Mouse (Mus musculus): Measurements from ENCODE around the gene Ccm2l. TPM values are rescaled to one million over a fixed set of nuclear protein-coding genes. Genes with fewer than 3 reads are reported as not detected.

Gene Ccm2l
- total RNA-seq, 2 experiments from 2014 or later, result 10.2 to 10.7 TPM

- no peak for DNase-seq (ENCODE audit: low spot score in 2 of 2)
Measured at GRCm38 (mm10) chr2:153087091-153087490, 21.3 kb downstream of the Ccm2l start.

DNA sequence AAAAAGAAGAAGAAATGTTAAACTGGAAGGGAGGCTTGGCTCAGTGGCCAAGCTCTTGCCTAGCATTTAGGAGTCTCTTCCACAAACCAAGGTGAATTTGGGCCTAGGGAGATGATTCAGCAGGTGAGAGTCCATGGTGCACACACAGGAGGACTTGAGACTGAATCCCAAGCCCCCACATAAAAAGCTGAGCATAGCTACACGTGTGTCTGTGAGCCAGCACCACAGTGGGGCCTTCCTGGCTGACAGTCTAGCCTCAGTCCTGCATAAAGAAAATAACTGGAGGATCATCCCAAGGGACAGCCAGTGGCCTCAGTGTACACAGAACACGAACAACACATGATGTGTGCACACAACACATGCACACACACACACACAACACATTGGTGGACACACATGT is 23.6 kb downstream of the Ccm2l start:
- DNase-seq (ENCODE audit: low spot score in 2 of 2), result no peak

- no peak for DNase-seq (ENCODE audit: low spot score in 2 of 2)
Measured at GRCm38 (mm10) chr2:153090551-153091165, 24.9 kb downstream of the Ccm2l start.

- DNase-seq (ENCODE audit: low spot score in 2 of 2), result peak in 1 of 2 experiments; percentile 9
Measured at GRCm38 (mm10) chr2:153107046-153107766, 41.5 kb downstream of the Ccm2l start.

- DNase-seq (ENCODE audit: low spot score in 2 of 2), result peak in 1 of 2 experiments; percentile 12
Measured at GRCm38 (mm10) chr2:153107802-153108201, 42.0 kb downstream of the Ccm2l start.

- DNase-seq (ENCODE audit: low spot score in 2 of 2), result peak; percentile 50 to 59
Measured at GRCm38 (mm10) chr2:153108313-153109264, 42.8 kb downstream of the Ccm2l start, which contains the start of gene Hck. Gene Hck, plus strand, starts transcription at chr2:153108468.

GRCm38 (mm10) chr2:153109596-153109995 is 43.8 kb downstream of the Ccm2l start:
- peak in 1 of 2 experiments; percentile 6 for DNase-seq (ENCODE audit: low spot score in 2 of 2)

GRCm38 (mm10) chr2:153111298-153111697 is 45.5 kb downstream of the Ccm2l start:
- peak in 1 of 2 experiments; percentile 2 for DNase-seq (ENCODE audit: low spot score in 2 of 2)

- DNase-seq (ENCODE audit: low spot score in 2 of 2), result peak in 1 of 2 experiments; percentile 9
Measured at GRCm38 (mm10) chr2:153115679-153116081, 49.9 kb downstream of the Ccm2l start.

- DNase-seq (ENCODE audit: low spot score in 2 of 2), result no peak
Measured at GRCm38 (mm10) chr2:153117051-153117486, 51.3 kb downstream of the Ccm2l start.

DNA sequence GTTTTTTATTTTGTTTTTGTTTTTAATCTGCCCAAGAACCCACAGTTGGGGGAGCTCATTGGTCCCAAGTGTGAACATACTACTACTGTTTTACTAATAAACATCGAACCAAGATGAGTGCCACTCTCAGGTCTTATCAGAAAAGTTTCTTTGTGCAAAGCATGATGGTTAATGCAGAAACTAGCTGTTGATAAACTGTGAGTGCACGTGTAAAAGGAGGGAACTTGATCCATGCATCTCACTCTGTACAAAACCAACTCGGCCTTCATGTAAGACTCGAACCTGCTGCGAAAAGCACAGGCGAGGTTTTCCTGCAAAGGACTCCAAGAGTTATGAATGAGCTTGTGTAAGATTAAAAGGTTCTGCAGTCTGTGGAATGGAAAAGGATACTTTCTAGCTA is 53.7 kb downstream of the Ccm2l start:
- DNase-seq (ENCODE audit: low spot score in 2 of 2), result no peak

DNA sequence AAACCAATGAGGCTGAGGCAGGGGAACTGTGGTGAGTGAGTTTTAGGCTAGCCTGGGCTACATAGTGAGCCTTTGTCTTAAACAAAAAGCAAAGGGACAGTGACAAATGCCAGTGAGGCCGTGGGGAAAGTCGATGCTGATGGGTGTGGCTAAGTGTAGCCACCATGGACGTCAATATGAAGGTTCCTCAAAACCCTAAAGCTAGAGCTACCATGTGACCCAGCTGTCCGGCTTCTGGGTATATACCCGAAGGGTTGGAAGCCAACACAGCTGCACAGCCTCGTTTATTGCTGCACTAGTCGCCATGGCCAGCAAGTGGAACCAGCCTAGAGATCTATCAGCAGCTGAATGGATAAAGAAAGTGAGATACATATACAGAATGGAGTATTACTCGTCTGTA is 54.4 kb downstream of the Ccm2l start:
- DNase-seq (ENCODE audit: low spot score in 2 of 2), result no peak

DNA sequence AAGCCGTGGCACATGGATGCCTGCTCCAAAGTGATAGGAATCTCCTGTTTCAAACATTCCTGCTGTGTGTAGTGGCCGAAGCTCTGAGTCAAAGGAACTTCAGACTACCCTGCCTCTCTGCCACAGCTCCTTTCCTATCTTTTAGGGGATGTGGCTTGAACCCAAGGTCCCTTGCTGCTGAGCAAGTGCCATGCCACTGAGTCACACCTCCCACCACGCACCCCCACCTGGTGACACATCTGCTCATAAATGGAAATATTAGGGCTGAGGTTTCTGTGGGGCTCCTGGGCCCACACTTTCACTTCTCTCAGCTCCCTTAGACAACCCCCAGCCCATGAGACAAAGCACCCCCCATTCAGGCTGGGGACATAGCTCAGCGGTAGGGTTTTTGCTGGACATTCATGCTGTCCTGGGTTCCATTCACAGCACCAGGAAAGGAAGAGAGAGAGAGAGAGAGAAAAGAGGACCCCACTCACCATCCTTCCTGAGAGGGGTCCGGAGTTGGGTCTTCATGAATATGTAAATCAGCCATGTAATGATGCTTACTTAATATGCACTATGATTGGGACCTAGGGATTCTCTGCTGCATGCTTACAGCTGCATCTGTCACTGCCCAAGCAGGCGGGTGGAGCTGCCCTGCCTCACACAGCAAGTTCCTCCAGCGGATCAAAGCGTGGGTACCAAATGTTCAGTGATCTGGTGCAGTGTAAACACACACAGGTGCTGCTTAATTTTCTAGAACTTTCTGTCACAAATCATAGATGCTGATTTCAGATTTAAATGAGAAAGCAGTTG is 56.3 kb downstream of the Ccm2l start:
- no peak for DNase-seq (ENCODE audit: low spot score in 2 of 2)

- DNase-seq (ENCODE audit: low spot score in 2 of 2), result no peak
Measured at GRCm38 (mm10) chr2:153122701-153123100, 56.9 kb downstream of the Ccm2l start.

DNA sequence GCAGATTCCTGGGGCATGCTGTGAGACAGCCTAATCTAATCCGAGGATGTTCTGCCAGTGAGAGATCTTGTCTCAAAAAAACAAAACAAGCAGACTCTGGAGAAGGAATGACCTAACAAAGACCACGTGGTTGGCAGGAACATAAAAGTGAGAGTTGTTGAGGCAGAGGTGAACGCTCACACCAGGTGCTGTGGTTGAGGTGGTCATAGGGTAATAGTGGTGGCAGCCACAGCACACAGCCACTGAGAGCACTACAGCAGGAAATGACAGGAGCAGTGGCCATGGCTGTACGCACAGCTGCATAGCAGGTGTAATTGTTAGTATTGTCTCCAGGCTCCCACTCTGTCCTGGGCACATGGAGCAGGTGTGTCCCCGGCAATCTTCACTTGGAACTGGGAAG is 60.1 kb downstream of the Ccm2l start:
- no peak for DNase-seq (ENCODE audit: low spot score in 2 of 2)

DNA sequence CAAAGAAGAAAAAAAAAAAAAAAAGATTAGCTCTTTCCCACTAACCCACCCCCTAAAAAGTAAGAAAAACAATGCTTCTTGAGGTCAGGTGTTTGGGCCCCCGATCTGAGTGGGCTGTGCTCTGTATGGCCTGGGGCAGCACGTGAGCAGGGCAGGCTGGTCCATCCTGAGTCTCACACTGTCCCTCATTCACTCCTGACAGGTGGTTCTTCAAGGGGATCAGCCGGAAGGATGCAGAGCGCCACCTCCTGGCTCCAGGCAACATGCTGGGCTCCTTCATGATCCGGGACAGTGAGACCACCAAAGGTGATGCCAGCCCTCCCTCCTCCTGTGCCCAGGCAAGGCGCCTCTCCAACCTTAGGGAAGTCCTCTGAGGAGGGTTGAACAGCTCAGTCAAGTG is 65.3 kb downstream of the Ccm2l start:
- DNase-seq (ENCODE audit: low spot score in 2 of 2), result no peak

All from adrenal gland, adult 18-20 months (tissue).